Mouse (Mus musculus) brain, embryonic 14.5 days (tissue): ENCODE results near the gene Caskin1.

Experiments
- CTCF ChIP-seq: fragments of 200-500 bp; IDR thresholded peaks from 2 replicates; pipeline ENCODE4 v1.5.1; 2012; ENCODE audit warnings: inconsistent platforms, mild to moderate bottlenecking, moderate library complexity, borderline replicate concordance; ENCODE audit not compliant: insufficient read depth, insufficient read length; ENCODE audit errors: extremely low read depth
- POLR2A ChIP-seq: fragments of 200-500 bp; IDR thresholded peaks from 2 replicates; pipeline ENCODE4 v1.6.1; 2012; ENCODE audit warnings: mild to moderate bottlenecking, inconsistent platforms, borderline replicate concordance; ENCODE audit not compliant: poor library complexity, insufficient read depth, insufficient read length, severe bottlenecking; ENCODE audit errors: extremely low read depth

DNA sequence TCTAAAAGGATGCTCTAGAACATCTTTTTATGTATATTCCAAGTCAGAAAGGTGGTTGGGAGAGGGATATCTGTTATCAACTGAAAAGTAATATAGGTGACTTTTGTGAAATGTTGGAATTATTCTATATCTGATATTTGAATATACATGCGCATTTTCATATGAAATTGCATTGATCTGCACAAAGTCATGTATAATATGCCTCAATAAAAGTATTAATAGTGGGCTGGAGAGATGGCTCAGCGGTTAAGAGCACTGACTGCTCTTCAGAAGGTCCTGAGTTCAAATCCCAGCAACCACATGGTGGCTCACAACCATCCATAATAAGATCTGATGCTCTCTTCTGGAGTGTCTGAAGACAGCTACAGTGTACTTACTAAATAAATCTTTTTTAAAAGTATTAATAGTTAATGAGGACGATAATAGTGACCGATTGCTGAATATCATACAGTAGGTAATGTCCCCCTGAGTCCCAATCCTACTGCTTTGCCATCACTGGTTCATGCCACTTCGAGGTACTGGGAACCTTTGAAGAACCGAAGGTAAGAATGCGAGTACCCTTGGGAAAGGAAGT, 19.0 kb upstream of the Caskin1 start:
- no peak for TF ChIP-seq POLR2A
- no peak for TF ChIP-seq CTCF
